Mouse (Mus musculus) E14TG2a.4 (cell line): Measurements from ENCODE around the gene Gstm3.

Source experiments
- CTCF ChIP-seq: conservative IDR thresholded peaks from 2 replicates; pipeline ENCODE4 v1.5.1; 2014; ENCODE audit warnings: low read length
- NANOG ChIP-seq: IDR thresholded peaks from 2 replicates; pipeline ENCODE4 v1.6.1; 2014; ENCODE audit warnings: borderline replicate concordance, low read length, mixed read lengths
- POU5F1 ChIP-seq: IDR thresholded peaks from 2 replicates; pipeline ENCODE4 v1.6.1; 2014; ENCODE audit warnings: low read length, borderline replicate concordance

DNA sequence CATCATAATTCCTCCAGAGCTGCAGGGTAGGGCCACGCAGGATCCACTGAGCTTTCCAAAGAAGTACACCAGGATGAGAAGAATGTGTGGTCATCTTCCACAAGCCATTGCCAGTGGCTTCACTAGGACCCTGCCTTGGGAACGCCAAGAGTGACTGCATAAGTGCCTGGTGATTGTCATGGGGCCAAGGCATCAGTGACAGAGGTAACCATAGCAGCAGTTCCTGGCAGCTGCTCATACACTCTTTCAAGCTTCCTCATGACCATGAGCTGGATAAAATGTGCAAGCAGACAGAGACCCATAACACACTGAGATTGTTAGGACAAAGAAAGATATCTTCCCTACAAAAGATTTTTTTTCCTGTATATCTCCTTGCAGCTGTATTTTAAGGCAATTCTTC lies 41.2 kb upstream of the Gstm3 start:
- TF ChIP-seq CTCF (no peak), POU5F1 (no peak), NANOG (no peak)
